Mouse (Mus musculus) intestine, postnatal 0 days (tissue): ENCODE data around the gene Btbd6. TPM values are rescaled to one million over a fixed set of nuclear protein-coding genes. Genes with fewer than 3 reads are reported as not detected.
A peak's percentile ranks its signal among the peaks of the same experiment; 100 is the strongest.

Experiments
- ATAC-seq: fragments of 200-750 bp; cut with Nextera tagmentation; 2 replicates; pipeline ENCODE4 v1.8.0; 2017; ENCODE audit warnings: mild to moderate bottlenecking, moderate TSS enrichment, moderate library complexity
- H3K27ac ChIP-seq: fragments of 300-500 bp; sonication (generic); 2 replicates; pipeline ENCODE4 v1.5.1; 2014; ENCODE audit warnings: mild to moderate bottlenecking, low read depth, low read length, moderate library complexity
- H3K27me3 ChIP-seq: fragments of 300-500 bp; sonication (generic); replicated peaks from 2 replicates; pipeline ENCODE4 v1.6.1; 2014; ENCODE audit warnings: low read length, mixed read lengths; ENCODE audit not compliant: control insufficient read depth, insufficient read depth
- H3K36me3 ChIP-seq: fragments of 300-500 bp; sonication (generic); 2 replicates; pipeline ENCODE4 v1.6.1; 2014; ENCODE audit warnings: mild to moderate bottlenecking, moderate library complexity; ENCODE audit not compliant: control insufficient read depth, insufficient read depth
- H3K4me1 ChIP-seq: fragments of 300-500 bp; sonication (generic); replicated peaks from 2 replicates; pipeline ENCODE4 v1.6.1; 2014; ENCODE audit warnings: antibody characterized with exemption, low read length, mixed read lengths; ENCODE audit not compliant: control insufficient read depth, insufficient read depth
- H3K4me2 ChIP-seq: fragments of 300-500 bp; sonication (generic); replicated peaks from 2 replicates; pipeline ENCODE4 v1.6.1; 2014; ENCODE audit warnings: low read depth, mild to moderate bottlenecking, moderate library complexity
- H3K4me3 ChIP-seq: fragments of 300-500 bp; sonication (generic); 2 replicates; pipeline ENCODE4 v1.5.1; 2014; ENCODE audit warnings: low read depth, low read length
- H3K9ac ChIP-seq: fragments of 300-500 bp; sonication (generic); 2 replicates; pipeline ENCODE4 v1.6.1; 2014; ENCODE audit warnings: mild to moderate bottlenecking, low read depth, low read length
- H3K9me3 ChIP-seq: fragments of 300-500 bp; sonication (generic); 2 replicates; pipeline ENCODE4 v1.6.1; 2016; ENCODE audit warnings: mixed run types; ENCODE audit not compliant: control insufficient read depth
- CTCF ChIP-seq: sonication (generic); IDR thresholded peaks from 2 replicates; pipeline ENCODE4 v1.5.1; 2016; ENCODE audit warnings: low read depth, mild to moderate bottlenecking, control low read depth, antibody characterized with exemption, moderate library complexity
- WGBS: fragments of 180-500 bp; shearing (Covaris S2); extraction: QIAGEN DNeasy Blood & Tissue Kit; methylation state at CpG from one replicate; pipeline ENCODE4 v1.1.7; 2014; 5-methylcytosine and 5-hydroxymethylcytosine counted together
- polyA plus RNA-seq: library from polyadenylated mRNA; unstranded; fragments of >200 nt; fragmentation: Nextera tagmentation; extraction: Ambion mirVana; gene quantifications from 2 replicates; pipeline ENCODE4 v1.2.1, GENCODE M21; 2015

Btbd6 gene
- polyA plus RNA-seq, 1 experiment from 2014 or later, result 13.1 TPM

GRCm38 (mm10) chr12:113026557-113026956 lies 50.3 kb downstream of the Btbd6 start:
- ATAC-seq, result no peak
- H3K9me3 ChIP-seq, result no peaks in the 10 kb centered on the region
- TF ChIP-seq CTCF, result peak; percentile 29; the same call in 1 of the 2 replicates
- 96% methylated on average over 1 of the region's 1 CpGs for WGBS
- no peak overlapping the region for H3K4me2 ChIP-seq
- H3K27ac ChIP-seq, result no peak overlapping the region
- peaks cover 11% of the 10 kb centered on the region; the same call in 1 of the 2 replicates for H3K36me3 ChIP-seq
- H3K27me3 ChIP-seq, result no peaks in the 10 kb centered on the region
- no peaks in the 10 kb centered on the region for H3K4me1 ChIP-seq
- no peak overlapping the region for H3K4me3 ChIP-seq
- no peak overlapping the region for H3K9ac ChIP-seq

GRCm38 (mm10) chr12:113027495-113027894 lies 51.2 kb downstream of the Btbd6 start:
- WGBS, result 92% methylated on average over 2 of the region's 2 CpGs
- no peak for ATAC-seq
- Histone ChIP-seq H3K4me2 (no peak overlapping the region), H3K9me3 (no peaks in the 10 kb centered on the region), H3K4me3 (no peak overlapping the region), H3K9ac (no peak overlapping the region), H3K27me3 (no peaks in the 10 kb centered on the region), H3K4me1 (no peaks in the 10 kb centered on the region), H3K36me3 (peaks cover 11% of the 10 kb centered on the region; the same call in 1 of the 2 replicates), H3K27ac (no peak overlapping the region)
- no peak for TF ChIP-seq CTCF

GRCm38 (mm10) chr12:113028067-113028466 lies 51.8 kb downstream of the Btbd6 start:
- Histone ChIP-seq H3K27me3 (no peaks in the 10 kb centered on the region), H3K9ac (no peak overlapping the region), H3K9me3 (no peaks in the 10 kb centered on the region), H3K4me3 (no peak overlapping the region), H3K36me3 (peaks cover 8% of the 10 kb centered on the region; the same call in 1 of the 2 replicates), H3K27ac (no peak overlapping the region), H3K4me2 (no peak overlapping the region), H3K4me1 (no peaks in the 10 kb centered on the region)
- no peak for ATAC-seq
- no peak for TF ChIP-seq CTCF
- WGBS, result 60% methylated on average over 5 of the region's 5 CpGs

Other genes with a start within 250 kb of the Btbd6 start
- 6.7 and 6.9 TPM in 2 replicates for gene Pld4, start 215.8 kb upstream of the Btbd6 start, polyA plus RNA-seq
- 1.6 TPM in 2 replicates for gene Ahnak2, start 173.8 kb upstream of the Btbd6 start, polyA plus RNA-seq
- 3.6 TPM in 2 replicates for gene Clba1, start 167.5 kb upstream of the Btbd6 start, polyA plus RNA-seq
- 22.6 and 24.1 TPM in 2 replicates for gene Cdca4, start 147.1 kb upstream of the Btbd6 start, polyA plus RNA-seq
- 0.25 and 0.30 TPM in 2 replicates for gene Gpr132, start 108.3 kb upstream of the Btbd6 start, polyA plus RNA-seq
- gene Jag2, start 46.7 kb upstream of the Btbd6 start, polyA plus RNA-seq, result 1.4 and 1.6 TPM in 2 replicates
- gene Nudt14, start 34.4 kb upstream of the Btbd6 start, polyA plus RNA-seq, result 90.6 and 92.1 TPM in 2 replicates
- gene Brf1, start 24.2 kb downstream of the Btbd6 start, polyA plus RNA-seq, result 17.9 and 21.3 TPM in 2 replicates
- 5.1 and 5.2 TPM in 2 replicates for gene Pacs2, start 38.0 kb downstream of the Btbd6 start, polyA plus RNA-seq
- not detected in 2 replicates for gene Tex22, start 98.0 kb downstream of the Btbd6 start, polyA plus RNA-seq
- 4.9 and 5.6 TPM in 2 replicates for gene Mta1, start 121.8 kb downstream of the Btbd6 start, polyA plus RNA-seq
- 90.4 and 96.8 TPM in 2 replicates for gene Crip2, start 163.8 kb downstream of the Btbd6 start, polyA plus RNA-seq
- 1,918 and 1,992 TPM in 2 replicates for gene Crip1, start 169.8 kb downstream of the Btbd6 start, polyA plus RNA-seq
- 5.5 and 6.8 TPM in 2 replicates for gene Tedc1, start 179.9 kb downstream of the Btbd6 start, polyA plus RNA-seq
- gene Tmem121, start 209.4 kb downstream of the Btbd6 start, polyA plus RNA-seq, result 3.4 and 3.5 TPM in 2 replicates